Mouse (Mus musculus): ENCODE measurements around the gene Cfap44.

DNA sequence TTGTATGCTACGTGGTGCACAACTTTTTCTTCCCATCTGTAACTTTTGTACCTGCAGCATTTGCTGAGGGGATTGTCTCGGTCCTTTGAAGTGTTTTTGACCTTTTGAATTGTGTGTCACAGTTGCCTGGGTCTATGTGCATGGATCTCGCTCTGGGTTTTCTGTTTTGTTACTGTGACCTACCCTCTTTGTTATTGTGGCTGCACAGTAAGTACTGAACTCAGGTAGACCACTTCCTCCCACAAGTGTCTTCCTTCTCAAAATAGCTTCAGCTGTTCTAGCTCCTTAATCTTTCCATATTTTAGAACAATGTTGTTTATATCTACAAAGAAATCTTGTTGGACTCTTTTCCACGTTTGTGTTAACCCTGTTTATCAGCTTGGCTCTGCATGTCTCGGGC lies 66.3 kb downstream of the Cfap44 start:
- no peak for TF ChIP-seq CTCF (IDR thresholded peaks at IDR 0.05)
- TF ChIP-seq POLR2A (IDR thresholded peaks at IDR 0.05; ENCODE audit: insufficient read depth, low read depth, low read length): no peak

Measured in heart, adult 2 months (tissue).